Mouse (Mus musculus) thymus, postnatal 25 days (tissue): ENCODE data around the gene Loxl4.

Experiments
- DNase-seq: peaks from one replicate; pipeline ENCODE4 v3.0.0; 2022

Gene Loxl4

GRCm38 (mm10) chr19:42602576-42602975, 10.0 kb downstream of the Loxl4 start:
- no peak for DNase-seq

- DNase-seq: no peak
Measured at GRCm38 (mm10) chr19:42602041-42602440, 10.6 kb downstream of the Loxl4 start.

GRCm38 (mm10) chr19:42601445-42601844, 11.2 kb downstream of the Loxl4 start:
- no peak for DNase-seq

GRCm38 (mm10) chr19:42600591-42600990, 12.0 kb downstream of the Loxl4 start:
- DNase-seq: no peak

- DNase-seq: no peak
Measured at GRCm38 (mm10) chr19:42599891-42600290, 12.7 kb downstream of the Loxl4 start.

- DNase-seq: no peak
Measured at GRCm38 (mm10) chr19:42597896-42598295, 14.7 kb downstream of the Loxl4 start.

- DNase-seq: no peak
Measured at GRCm38 (mm10) chr19:42597286-42597685, 15.3 kb downstream of the Loxl4 start.

- no peak for DNase-seq
Measured at GRCm38 (mm10) chr19:42595066-42595465, 17.5 kb downstream of the Loxl4 start.

- no peak for DNase-seq
Measured at GRCm38 (mm10) chr19:42593456-42593855, 19.2 kb downstream of the Loxl4 start.

GRCm38 (mm10) chr19:42591534-42591933, 21.1 kb downstream of the Loxl4 start:
- DNase-seq: no peak

- no peak for DNase-seq
Measured at GRCm38 (mm10) chr19:42589246-42589645, 23.4 kb downstream of the Loxl4 start.

GRCm38 (mm10) chr19:42587704-42588103, 24.9 kb downstream of the Loxl4 start:
- DNase-seq: no peak

- DNase-seq: no peak
Measured at GRCm38 (mm10) chr19:42584188-42584587, 28.4 kb downstream of the Loxl4 start.

GRCm38 (mm10) chr19:42583677-42584076, 28.9 kb downstream of the Loxl4 start:
- no peak for DNase-seq

GRCm38 (mm10) chr19:42582811-42583370, 29.7 kb downstream of the Loxl4 start:
- DNase-seq: no peak

GRCm38 (mm10) chr19:42580701-42581100, 31.9 kb downstream of the Loxl4 start:
- no peak for DNase-seq

GRCm38 (mm10) chr19:42578631-42579030, 34.0 kb downstream of the Loxl4 start:
- no peak for DNase-seq

- no peak for DNase-seq
Measured at GRCm38 (mm10) chr19:42576856-42577255, 35.8 kb downstream of the Loxl4 start.

GRCm38 (mm10) chr19:42575317-42575716, 37.3 kb downstream of the Loxl4 start:
- DNase-seq: no peak

- DNase-seq: no peak
Measured at GRCm38 (mm10) chr19:42571291-42571690, 41.3 kb downstream of the Loxl4 start.

- DNase-seq: no peak
Measured at GRCm38 (mm10) chr19:42569076-42569475, 43.5 kb downstream of the Loxl4 start.

- no peak for DNase-seq
Measured at GRCm38 (mm10) chr19:42567020-42567419, 45.6 kb downstream of the Loxl4 start.

GRCm38 (mm10) chr19:42566283-42567019, 46.2 kb downstream of the Loxl4 start:
- DNase-seq: no peak

- no peak for DNase-seq
Measured at GRCm38 (mm10) chr19:42563726-42564270, 48.8 kb downstream of the Loxl4 start.
